Mouse (Mus musculus): ENCODE measurements around the gene Clec16a. TPM values are rescaled to one million over a fixed set of nuclear protein-coding genes. Genes with fewer than 3 reads are reported as not detected.

Gene Clec16a
- polyA plus RNA-seq, 1 experiment from 2014 or later = 32.3 TPM

DNA sequence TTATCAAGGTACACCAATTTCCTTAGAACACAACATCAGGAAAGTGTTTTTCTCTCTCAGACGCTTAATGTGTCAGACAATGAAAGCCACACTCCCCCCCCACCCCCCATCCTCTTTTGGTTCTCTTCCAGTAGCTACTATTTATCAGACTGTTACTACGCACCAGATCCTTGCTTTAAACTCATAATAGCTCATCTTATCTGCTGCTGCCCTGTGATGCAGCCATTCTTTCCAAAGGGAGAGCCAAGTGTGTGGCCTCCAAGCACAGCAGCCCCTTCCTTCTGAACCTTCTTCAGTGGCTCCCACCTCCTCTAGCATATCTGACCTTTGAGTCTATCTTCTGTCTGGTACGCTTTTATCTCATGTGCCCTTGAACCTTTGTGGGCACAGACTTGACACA lies 145.3 kb downstream of the Clec16a start:
- H3K27ac ChIP-seq (replicated peaks; ENCODE audit: low read depth, low read length) = no peak overlapping the region
- no peaks in the 10 kb centered on the region for H3K27me3 ChIP-seq (ENCODE audit: control insufficient read depth, insufficient read depth, low read length)
- H3K4me2 ChIP-seq (ENCODE audit: low read depth, severe bottlenecking) = no peak overlapping the region
- 0 out of 2 replicates have a peak, but pooled peaks cover 2% of the 10 kb centered on the region for H3K4me1 ChIP-seq (ENCODE audit: control insufficient read depth, insufficient read depth, low read length)
- WGBS = 91% methylated on average over 3 of the region's 3 CpGs
- H3K36me3 ChIP-seq (ENCODE audit: control insufficient read depth, insufficient read depth, low read length) = no peaks in the 10 kb centered on the region
- H3K9ac ChIP-seq (ENCODE audit: low read length) = no peak overlapping the region
- no peaks in the 10 kb centered on the region for H3K9me3 ChIP-seq (ENCODE audit: control insufficient read depth, low read length)
- DNase-seq (ENCODE audit: low spot score) = no peak
- ATAC-seq (ENCODE audit: insufficient number of reproducible peaks, low FRiP score, low TSS enrichment, low read depth) = no peak
- H3K4me3 ChIP-seq (ENCODE audit: low read depth, low read length) = no peak overlapping the region

DNA sequence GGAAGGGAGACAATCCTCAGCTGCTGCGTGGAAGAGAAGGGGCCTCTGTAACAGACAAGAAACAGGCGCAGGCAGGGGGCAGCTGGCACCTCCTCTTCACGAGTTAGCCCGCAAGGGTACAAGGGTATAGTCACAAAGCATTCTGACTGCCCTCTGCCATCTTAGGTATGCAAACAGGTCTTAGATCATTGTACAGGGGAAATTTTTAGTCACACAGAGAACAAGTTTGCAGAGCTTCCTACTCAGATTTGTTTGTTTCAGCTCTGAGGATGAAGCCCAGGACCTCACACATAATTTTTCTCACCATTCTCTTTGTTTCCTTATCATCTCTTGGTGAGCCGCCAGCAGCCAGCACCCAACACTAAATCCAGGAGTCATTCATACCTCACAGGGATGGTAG lies 146.6 kb downstream of the Clec16a start:
- DNase-seq (ENCODE audit: low spot score) (no peak), ATAC-seq (ENCODE audit: insufficient number of reproducible peaks, low FRiP score, low TSS enrichment, low read depth) (no peak)
- Histone ChIP-seq H3K36me3 (ENCODE audit: control insufficient read depth, insufficient read depth, low read length) (no peaks in the 10 kb centered on the region), H3K4me3 (ENCODE audit: low read depth, low read length) (no peak overlapping the region), H3K27ac (replicated peaks; ENCODE audit: low read depth, low read length) (no peak overlapping the region), H3K9ac (ENCODE audit: low read length) (no peak overlapping the region), H3K4me2 (ENCODE audit: low read depth, severe bottlenecking) (no peak overlapping the region), H3K27me3 (ENCODE audit: control insufficient read depth, insufficient read depth, low read length) (no peaks in the 10 kb centered on the region), H3K9me3 (ENCODE audit: control insufficient read depth, low read length) (no peaks in the 10 kb centered on the region), H3K4me1 (ENCODE audit: control insufficient read depth, insufficient read depth, low read length) (0 out of 2 replicates have a peak, but pooled peaks cover 2% of the 10 kb centered on the region)
- WGBS = 81% methylated on average over 5 of the region's 5 CpGs

- H3K27me3 ChIP-seq (ENCODE audit: control insufficient read depth, insufficient read depth, low read length) = no peaks in the 10 kb centered on the region
- no peak overlapping the region for H3K27ac ChIP-seq (replicated peaks; ENCODE audit: low read depth, low read length)
- DNase-seq (ENCODE audit: low spot score) (no peak), ATAC-seq (ENCODE audit: insufficient number of reproducible peaks, low FRiP score, low TSS enrichment, low read depth) (no peak)
- H3K9ac ChIP-seq (ENCODE audit: low read length) = no peak overlapping the region
- no peak overlapping the region for H3K4me2 ChIP-seq (ENCODE audit: low read depth, severe bottlenecking)
- peaks cover 6% of the 10 kb centered on the region for H3K4me1 ChIP-seq (ENCODE audit: control insufficient read depth, insufficient read depth, low read length)
- 94% methylated on average over 8 of the region's 8 CpGs for WGBS
- H3K36me3 ChIP-seq (ENCODE audit: control insufficient read depth, insufficient read depth, low read length) = no peaks in the 10 kb centered on the region
- no peak overlapping the region for H3K4me3 ChIP-seq (ENCODE audit: low read depth, low read length)
- H3K9me3 ChIP-seq (ENCODE audit: control insufficient read depth, low read length) = no peaks in the 10 kb centered on the region
Measured at GRCm38 (mm10) chr16:10692848-10693247, 147.7 kb downstream of the Clec16a start.

GRCm38 (mm10) chr16:10693424-10693823 lies 148.3 kb downstream of the Clec16a start:
- H3K36me3 ChIP-seq (ENCODE audit: control insufficient read depth, insufficient read depth, low read length) = no peaks in the 10 kb centered on the region
- no peaks in the 10 kb centered on the region for H3K27me3 ChIP-seq (ENCODE audit: control insufficient read depth, insufficient read depth, low read length)
- ATAC-seq (ENCODE audit: insufficient number of reproducible peaks, low FRiP score, low TSS enrichment, low read depth) (no peak), DNase-seq (ENCODE audit: low spot score) (no peak)
- H3K4me3 ChIP-seq (ENCODE audit: low read depth, low read length) = no peak overlapping the region
- no peak overlapping the region for H3K4me2 ChIP-seq (ENCODE audit: low read depth, severe bottlenecking)
- no peak overlapping the region for H3K9ac ChIP-seq (ENCODE audit: low read length)
- no peak overlapping the region for H3K27ac ChIP-seq (replicated peaks; ENCODE audit: low read depth, low read length)
- 68% methylated on average over 1 of the region's 1 CpGs for WGBS
- no peaks in the 10 kb centered on the region for H3K9me3 ChIP-seq (ENCODE audit: control insufficient read depth, low read length)
- H3K4me1 ChIP-seq (ENCODE audit: control insufficient read depth, insufficient read depth, low read length) = peaks cover 11% of the 10 kb centered on the region

DNA sequence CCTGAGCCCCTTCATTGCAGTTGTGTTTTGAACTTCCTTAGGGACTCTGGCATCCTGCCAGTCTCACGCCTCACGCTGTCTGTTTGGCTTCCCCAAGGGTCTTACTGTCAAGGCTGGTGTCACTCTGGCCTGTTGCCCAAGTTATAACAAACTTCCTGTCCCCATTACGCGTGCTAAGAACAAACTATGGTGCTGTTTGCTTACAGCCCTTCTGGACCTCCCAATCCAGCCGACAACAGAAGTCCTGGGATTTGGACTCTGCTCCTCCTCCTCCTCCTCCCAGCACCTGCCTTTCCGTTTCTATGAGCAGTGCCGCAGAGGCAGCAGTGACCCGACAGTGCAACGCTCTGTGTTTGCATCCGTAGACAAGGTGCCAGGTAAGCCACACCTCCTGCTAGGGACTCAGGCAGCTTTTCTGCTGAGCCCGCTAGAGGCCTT lies 149.3 kb downstream of the Clec16a start:
- DNase-seq (ENCODE audit: low spot score) = no peak
- 62% methylated on average over 11 of the region's 11 CpGs for WGBS
- no peaks in the 10 kb centered on the region for H3K9me3 ChIP-seq (ENCODE audit: control insufficient read depth, low read length)

GRCm38 (mm10) chr16:10697861-10698659 lies 152.9 kb downstream of the Clec16a start:
- Histone ChIP-seq H3K9ac (ENCODE audit: low read length) (no peak overlapping the region), H3K9me3 (ENCODE audit: control insufficient read depth, low read length) (no peaks in the 10 kb centered on the region), H3K4me2 (ENCODE audit: low read depth, severe bottlenecking) (no peak overlapping the region), H3K27me3 (ENCODE audit: control insufficient read depth, insufficient read depth, low read length) (no peaks in the 10 kb centered on the region), H3K36me3 (ENCODE audit: control insufficient read depth, insufficient read depth, low read length) (no peaks in the 10 kb centered on the region), H3K27ac (replicated peaks; ENCODE audit: low read depth, low read length) (no peak overlapping the region), H3K4me1 (ENCODE audit: control insufficient read depth, insufficient read depth, low read length) (peaks cover 17% of the 10 kb centered on the region), H3K4me3 (ENCODE audit: low read depth, low read length) (no peak overlapping the region)
- WGBS = 60% methylated on average over 6 of the region's 6 CpGs
- no peak for ATAC-seq (ENCODE audit: insufficient number of reproducible peaks, low FRiP score, low TSS enrichment, low read depth)
- DNase-seq (ENCODE audit: low spot score) = no peak

More for the DNA sequence above, 149.3 kb downstream of the Clec16a start:
- peaks cover 11% of the 10 kb centered on the region for H3K4me1 ChIP-seq (ENCODE audit: control insufficient read depth, insufficient read depth, low read length)
- H3K27me3 ChIP-seq (ENCODE audit: control insufficient read depth, insufficient read depth, low read length) = no peaks in the 10 kb centered on the region
- no peak overlapping the region for H3K9ac ChIP-seq (ENCODE audit: low read length)
- no peak for ATAC-seq (ENCODE audit: insufficient number of reproducible peaks, low FRiP score, low TSS enrichment, low read depth)
- H3K27ac ChIP-seq (replicated peaks; ENCODE audit: low read depth, low read length) = no peak overlapping the region
- H3K4me3 ChIP-seq (ENCODE audit: low read depth, low read length) = no peak overlapping the region
- H3K4me2 ChIP-seq (ENCODE audit: low read depth, severe bottlenecking) = no peak overlapping the region
- H3K36me3 ChIP-seq (ENCODE audit: control insufficient read depth, insufficient read depth, low read length) = no peaks in the 10 kb centered on the region

- no peak overlapping the region for H3K27ac ChIP-seq (replicated peaks; ENCODE audit: low read depth, low read length)
- H3K27me3 ChIP-seq (ENCODE audit: control insufficient read depth, insufficient read depth, low read length) = no peaks in the 10 kb centered on the region
- no peaks in the 10 kb centered on the region for H3K36me3 ChIP-seq (ENCODE audit: control insufficient read depth, insufficient read depth, low read length)
- ATAC-seq (ENCODE audit: insufficient number of reproducible peaks, low FRiP score, low TSS enrichment, low read depth) (no peak), DNase-seq (ENCODE audit: low spot score) (no peak)
- no peak overlapping the region for H3K4me2 ChIP-seq (ENCODE audit: low read depth, severe bottlenecking)
- no peak overlapping the region for H3K9ac ChIP-seq (ENCODE audit: low read length)
- no peak overlapping the region for H3K4me3 ChIP-seq (ENCODE audit: low read depth, low read length)
- WGBS = 65% methylated on average over 3 of the region's 3 CpGs
- H3K9me3 ChIP-seq (ENCODE audit: control insufficient read depth, low read length) = no peaks in the 10 kb centered on the region
- H3K4me1 ChIP-seq (ENCODE audit: control insufficient read depth, insufficient read depth, low read length) = peaks cover 17% of the 10 kb centered on the region
Measured at GRCm38 (mm10) chr16:10699316-10699715, 154.2 kb downstream of the Clec16a start.

DNA sequence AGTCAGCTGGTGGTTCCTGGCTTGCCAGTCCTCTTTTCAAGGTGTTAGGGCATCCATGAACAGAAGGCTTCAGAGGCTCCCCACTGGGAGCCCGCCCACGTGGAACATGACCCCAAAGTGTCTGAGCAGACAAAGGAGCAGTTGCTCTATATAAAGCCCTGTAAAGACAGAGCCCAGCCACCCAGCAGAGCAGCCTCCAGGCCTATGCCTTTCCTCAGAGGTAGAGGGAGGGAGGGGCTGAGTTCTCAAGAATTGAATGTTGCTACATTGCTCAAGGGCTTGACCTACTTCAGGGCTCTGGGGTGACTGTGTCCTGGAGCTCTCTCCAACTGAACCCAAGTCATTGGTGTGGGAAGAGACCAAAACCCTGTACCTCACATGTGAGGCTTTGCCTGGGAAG lies 155.0 kb downstream of the Clec16a start:
- H3K27ac ChIP-seq (replicated peaks; ENCODE audit: low read depth, low read length) = no peak overlapping the region
- no peak for ATAC-seq (ENCODE audit: insufficient number of reproducible peaks, low FRiP score, low TSS enrichment, low read depth)

More for the DNA sequence above, 155.0 kb downstream of the Clec16a start:
- H3K9me3 ChIP-seq (ENCODE audit: control insufficient read depth, low read length) = no peaks in the 10 kb centered on the region
- H3K36me3 ChIP-seq (ENCODE audit: control insufficient read depth, insufficient read depth, low read length) = no peaks in the 10 kb centered on the region
- H3K4me2 ChIP-seq (ENCODE audit: low read depth, severe bottlenecking) = no peak overlapping the region
- H3K4me1 ChIP-seq (ENCODE audit: control insufficient read depth, insufficient read depth, low read length) = peaks cover 15% of the 10 kb centered on the region
- no peak overlapping the region for H3K4me3 ChIP-seq (ENCODE audit: low read depth, low read length)
- no peaks in the 10 kb centered on the region for H3K27me3 ChIP-seq (ENCODE audit: control insufficient read depth, insufficient read depth, low read length)
- no peak for DNase-seq (ENCODE audit: low spot score)
- no peak overlapping the region for H3K9ac ChIP-seq (ENCODE audit: low read length)
- 49% methylated on average over 2 of the region's 2 CpGs for WGBS
